Mouse (Mus musculus): ENCODE measurements around the gene Blmh. TPM values are rescaled to one million over a fixed set of nuclear protein-coding genes. Genes with fewer than 3 reads are reported as not detected.

Gene Blmh
- total and polyA plus RNA-seq, 3 experiments: 167 to 261 (median 212) TPM

GRCm38 (mm10) chr11:76893570-76893969 lies 31.0 kb upstream of the Blmh start:
- H3K36me3 ChIP-seq (replicated peaks in 1 of 2; ENCODE audit: control insufficient read depth in 1 of 2, insufficient read depth in 1 of 2, low read length in 1 of 2): no peaks in the 10 kb centered on the region
- in situ Hi-C loops (cut with MboI; ENCODE audit: low pct_ligation_motif_present, low pct_unique_long_range_greater_than_20kb, low sequenced_read_pairs): loop anchor here (5.0 to 10.0 kb wide), 2 partner anchors 106 to 199 kb away; no protein-coding TSS in a partner anchor
- no peak for DNase-seq (ENCODE audit: extremely low read depth)
- no peak overlapping the region for H3K9ac ChIP-seq (ENCODE audit: insufficient read depth, low read depth)
- dilution Hi-C loops (cut with MboI; ENCODE audit: extremely low pct_ligation_motif_present, extremely low pct_unique_long_range_greater_than_20kb, low sequenced_read_pairs): no loop called here
- no peak overlapping the region for H3K4me2 ChIP-seq (ENCODE audit: insufficient read depth, low read depth, poor library complexity, severe bottlenecking)
- H3K27me3 ChIP-seq (replicated peaks): no peaks in the 10 kb centered on the region
- no peaks in the 10 kb centered on the region for H3K79me2 ChIP-seq (replicated peaks; ENCODE audit: control insufficient read depth, extremely low read depth, insufficient read depth, poor library complexity, severe bottlenecking)
- no peak overlapping the region for H3K27ac ChIP-seq (ENCODE audit: insufficient read depth, low read depth)
- TF ChIP-seq USF1 (IDR thresholded peaks at IDR 0.05; ENCODE audit: low read depth, low read length) (no peak), ZMIZ1 (IDR thresholded peaks at IDR 0.05; ENCODE audit: low read depth, low read length) (no peak), EP300 (IDR thresholded peaks at IDR 0.05; ENCODE audit: low read length) (no peak), NRF1 (IDR thresholded peaks at IDR 0.05; ENCODE audit: low read depth, low read length) (no peak), KAT2A (IDR thresholded peaks at IDR 0.05; ENCODE audit: insufficient replicate concordance, low read length) (no peak), IRF4 (IDR thresholded peaks at IDR 0.05; ENCODE audit: low read depth, low read length) (no peak), SMC3 (IDR thresholded peaks at IDR 0.05; ENCODE audit: low read depth, low read length) (no peak), ZNF384 (IDR thresholded peaks at IDR 0.05; ENCODE audit: low read depth, low read length) (no peak), ZKSCAN1 (IDR thresholded peaks at IDR 0.05; ENCODE audit: borderline replicate concordance, low read depth, low read length) (no peak), BHLHE40 (IDR thresholded peaks at IDR 0.05; ENCODE audit: low read depth, low read length) (no peak), NELFE (IDR thresholded peaks at IDR 0.05; ENCODE audit: low read depth, low read length) (no peak)
- no peaks in the 10 kb centered on the region for H3K9me3 ChIP-seq (replicated peaks; ENCODE audit: low read length)
- H3K4me3 ChIP-seq (replicated peaks in 1 of 3; ENCODE audit: low read depth in 2 of 3, low read length in 2 of 3, poor library complexity in 1 of 3): no peak overlapping the region
- peaks cover 14 to 50% of the 10 kb centered on the region in 2 experiments for H3K4me1 ChIP-seq (ENCODE audit: control insufficient read depth in 1 of 2, insufficient read depth in 2 of 2)

- H3K36me3 ChIP-seq (replicated peaks in 1 of 2; ENCODE audit: control insufficient read depth in 1 of 2, insufficient read depth in 1 of 2, low read length in 1 of 2): no peaks in the 10 kb centered on the region
- in situ Hi-C loops (cut with MboI; ENCODE audit: low pct_ligation_motif_present, low pct_unique_long_range_greater_than_20kb, low sequenced_read_pairs): loop anchor here (5.0 to 10.0 kb wide), 2 partner anchors 107 to 199 kb away; no protein-coding TSS in a partner anchor
- H3K27me3 ChIP-seq (replicated peaks): no peaks in the 10 kb centered on the region
- dilution Hi-C loops (cut with MboI; ENCODE audit: extremely low pct_ligation_motif_present, extremely low pct_unique_long_range_greater_than_20kb, low sequenced_read_pairs): no loop called here
- H3K4me3 ChIP-seq (replicated peaks in 1 of 3; ENCODE audit: low read depth in 2 of 3, low read length in 2 of 3, poor library complexity in 1 of 3): no peak overlapping the region
- H3K27ac ChIP-seq (ENCODE audit: insufficient read depth, low read depth): no peak overlapping the region
- DNase-seq (ENCODE audit: extremely low read depth): peak; percentile 83
- TF ChIP-seq POLR2A (IDR thresholded peaks at IDR 0.05; ENCODE audit: low read depth, low read length) (no peak), ZKSCAN1 (IDR thresholded peaks at IDR 0.05; ENCODE audit: borderline replicate concordance, low read depth, low read length) (no peak), JUN (IDR thresholded peaks at IDR 0.05; ENCODE audit: insufficient read depth, low read depth, low read length) (no peak), CTCF (conservative IDR thresholded peaks at IDR 0.05 in 1 of 2, IDR thresholded peaks at IDR 0.05 in 1 of 2; ENCODE audit: low read depth in 2 of 2, low read length in 2 of 2) (peak; percentile 76 to 99), NRF1 (IDR thresholded peaks at IDR 0.05; ENCODE audit: low read depth, low read length) (no peak), RAD21 (IDR thresholded peaks at IDR 0.05; ENCODE audit: low read depth, low read length) (peak; percentile 100), ELF1 (IDR thresholded peaks at IDR 0.05; ENCODE audit: low read depth, low read length) (0 out of 2 replicates have a peak, but pooled peaks have one; percentile 25), SMC3 (IDR thresholded peaks at IDR 0.05; ENCODE audit: low read depth, low read length) (peak; percentile 99), E2F4 (IDR thresholded peaks at IDR 0.05; ENCODE audit: insufficient replicate concordance, low read depth, low read length) (no peak), IRF4 (IDR thresholded peaks at IDR 0.05; ENCODE audit: low read depth, low read length) (peak; percentile 13; the same call in 1 of the 2 replicates), EP300 (IDR thresholded peaks at IDR 0.05; ENCODE audit: low read length) (no peak), MAX (IDR thresholded peaks at IDR 0.05; ENCODE audit: low read length) (no peak), ZC3H11A (IDR thresholded peaks at IDR 0.05; ENCODE audit: low read depth, low read length) (peak; percentile 90), MXI1 (IDR thresholded peaks at IDR 0.05; ENCODE audit: low read depth, low read length) (no peak), CHD1 (IDR thresholded peaks at IDR 0.05; ENCODE audit: low read depth, low read length) (no peak), MAZ (IDR thresholded peaks at IDR 0.05; ENCODE audit: low read depth, low read length) (no peak), BHLHE40 (IDR thresholded peaks at IDR 0.05; ENCODE audit: low read depth, low read length) (no peak), JUND (conservative IDR thresholded peaks at IDR 0.05; ENCODE audit: low read depth, low read length) (no peak), ZNF384 (IDR thresholded peaks at IDR 0.05; ENCODE audit: low read depth, low read length) (no peak), MEF2A (IDR thresholded peaks at IDR 0.05; ENCODE audit: borderline replicate concordance, low read depth, low read length) (peak; percentile 16; the same call in 1 of the 2 replicates)
- no peaks in the 10 kb centered on the region for H3K79me2 ChIP-seq (replicated peaks; ENCODE audit: control insufficient read depth, extremely low read depth, insufficient read depth, poor library complexity, severe bottlenecking)
- no peaks in the 10 kb centered on the region for H3K9me3 ChIP-seq (replicated peaks; ENCODE audit: low read length)
- no peak overlapping the region for H3K9ac ChIP-seq (ENCODE audit: insufficient read depth, low read depth)
- no peak overlapping the region for H3K4me2 ChIP-seq (ENCODE audit: insufficient read depth, low read depth, poor library complexity, severe bottlenecking)
- peaks cover 16 to 52% of the 10 kb centered on the region in 2 experiments for H3K4me1 ChIP-seq (ENCODE audit: control insufficient read depth in 1 of 2, insufficient read depth in 2 of 2)
These were observed 30.4 kb upstream of the Blmh start for GRCm38 (mm10) chr11:76894240-76894639.
